Mouse (Mus musculus) neural tube, embryonic 11.5 days (tissue): ENCODE results near the gene Gcfc2. TPM values are rescaled to one million over a fixed set of nuclear protein-coding genes. Genes with fewer than 3 reads are reported as not detected.

ENCODE experiments used
- ATAC-seq: fragments of 200-750 bp; cut with Nextera tagmentation; 2 replicates; pipeline ENCODE4 v1.8.0; 2017; ENCODE audit warnings: moderate number of reproducible peaks, mild to moderate bottlenecking, moderate TSS enrichment, moderate library complexity; ENCODE audit not compliant: insufficient read depth, low FRiP score, low TSS enrichment
- DNase-seq: peaks from one replicate; pipeline ENCODE4 v3.0.0-alpha.2; 2015; ENCODE audit warnings: low spot score
- H3K27ac ChIP-seq: fragments of 300-500 bp; sonication (generic); 2 replicates; pipeline ENCODE4 v1.5.1; 2014; ENCODE audit warnings: low read depth, mild to moderate bottlenecking, low read length
- H3K27me3 ChIP-seq: fragments of 300-500 bp; sonication (generic); 2 replicates; pipeline ENCODE4 v1.6.1; 2014; ENCODE audit warnings: mild to moderate bottlenecking, low read length, mixed read lengths; ENCODE audit not compliant: control insufficient read depth, insufficient read depth
- H3K36me3 ChIP-seq: fragments of 300-500 bp; sonication (generic); 2 replicates; pipeline ENCODE4 v1.6.1; 2014; ENCODE audit warnings: mild to moderate bottlenecking, low read length, moderate library complexity, mixed read lengths; ENCODE audit not compliant: control insufficient read depth, insufficient read depth
- H3K4me1 ChIP-seq: fragments of 300-500 bp; sonication (generic); 2 replicates; pipeline ENCODE4 v1.6.1; 2014; ENCODE audit warnings: low read length, mixed read lengths; ENCODE audit not compliant: control insufficient read depth, insufficient read depth
- H3K4me2 ChIP-seq: fragments of 300-500 bp; sonication (generic); 2 replicates; pipeline ENCODE4 v1.6.1; 2014; ENCODE audit warnings: low read depth, mild to moderate bottlenecking, moderate library complexity
- H3K4me3 ChIP-seq: fragments of 300-500 bp; sonication (generic); 2 replicates; pipeline ENCODE4 v1.5.1; 2014; ENCODE audit warnings: low read depth, low read length
- H3K9ac ChIP-seq: fragments of 300-500 bp; sonication (generic); 2 replicates; pipeline ENCODE4 v1.6.1; 2014; ENCODE audit warnings: mild to moderate bottlenecking, low read length
- H3K9me3 ChIP-seq: fragments of 300-500 bp; sonication (generic); 2 replicates; pipeline ENCODE4 v1.6.1; 2016; ENCODE audit warnings: low read length; ENCODE audit not compliant: control insufficient read depth
- WGBS: fragments of 180-500 bp; shearing (Covaris S2); extraction: QIAGEN DNeasy Blood & Tissue Kit; methylation state at CpG from one replicate; pipeline ENCODE4 v1.1.7; 2014; 5-methylcytosine and 5-hydroxymethylcytosine counted together
- polyA plus RNA-seq: library from polyadenylated mRNA; unstranded; fragments of >200 nt; fragmentation: Nextera tagmentation; extraction: Ambion mirVana; gene quantifications from 2 replicates; pipeline ENCODE4 v1.2.1, GENCODE M21; 2014

Gene Gcfc2
- polyA plus RNA-seq, 1 experiment from 2014 or later: 14.5 TPM

- Histone ChIP-seq H3K4me1 (no peaks in the 10 kb centered on the region), H3K9ac (no peak overlapping the region), H3K36me3 (peaks cover 5% of the 10 kb centered on the region), H3K9me3 (no peaks in the 10 kb centered on the region), H3K4me2 (no peak overlapping the region), H3K27ac (no peak overlapping the region), H3K4me3 (no peak overlapping the region), H3K27me3 (no peaks in the 10 kb centered on the region)
- DNase-seq (no peak), ATAC-seq (no peak)
- WGBS: 96% methylated on average over 5 of the region's 5 CpGs
These were observed 18.2 kb downstream of the Gcfc2 start for GRCm38 (mm10) chr6:81941718-81942117.

GRCm38 (mm10) chr6:81943281-81943680 is 19.8 kb downstream of the Gcfc2 start:
- no peaks in the 10 kb centered on the region for H3K4me1 ChIP-seq
- H3K27ac ChIP-seq: no peak overlapping the region
- no peak overlapping the region for H3K4me3 ChIP-seq
- no peaks in the 10 kb centered on the region for H3K9me3 ChIP-seq
- DNase-seq: no peak
- peaks cover 5% of the 10 kb centered on the region for H3K36me3 ChIP-seq
- H3K9ac ChIP-seq: no peak overlapping the region
- ATAC-seq: no peak
- WGBS: 97% methylated on average over 2 of the region's 2 CpGs
- H3K27me3 ChIP-seq: no peaks in the 10 kb centered on the region
- H3K4me2 ChIP-seq: no peak overlapping the region

- no peak for DNase-seq
- Histone ChIP-seq H3K36me3 (peaks cover 8% of the 10 kb centered on the region), H3K4me3 (no peak overlapping the region), H3K9ac (no peak overlapping the region), H3K4me1 (no peaks in the 10 kb centered on the region), H3K27me3 (no peaks in the 10 kb centered on the region), H3K27ac (no peak overlapping the region), H3K4me2 (no peak overlapping the region), H3K9me3 (no peaks in the 10 kb centered on the region)
- 97% methylated on average over 3 of the region's 3 CpGs for WGBS
- ATAC-seq: no peak
These were observed 21.0 kb downstream of the Gcfc2 start for GRCm38 (mm10) chr6:81944432-81944831.

GRCm38 (mm10) chr6:81946906-81947305 is 23.4 kb downstream of the Gcfc2 start:
- H3K4me2 ChIP-seq: no peak overlapping the region
- no peak overlapping the region for H3K4me3 ChIP-seq
- H3K36me3 ChIP-seq: peaks cover 13% of the 10 kb centered on the region
- no peaks in the 10 kb centered on the region for H3K27me3 ChIP-seq
- WGBS: 92% methylated on average over 6 of the region's 6 CpGs
- H3K9ac ChIP-seq: no peak overlapping the region
- DNase-seq (no peak), ATAC-seq (no peak)
- no peaks in the 10 kb centered on the region for H3K4me1 ChIP-seq
- no peak overlapping the region for H3K27ac ChIP-seq
- no peaks in the 10 kb centered on the region for H3K9me3 ChIP-seq

- no peaks in the 10 kb centered on the region for H3K9me3 ChIP-seq
- ATAC-seq: no peak
- WGBS: 84% methylated on average over 5 of the region's 5 CpGs
These were observed 31.7 kb downstream of the Gcfc2 start for GRCm38 (mm10) chr6:81955133-81955532.

GRCm38 (mm10) chr6:81956399-81956798 is 32.9 kb downstream of the Gcfc2 start:
- Histone ChIP-seq H3K4me3 (no peak overlapping the region), H3K9me3 (no peaks in the 10 kb centered on the region), H3K27ac (no peak overlapping the region), H3K4me1 (no peaks in the 10 kb centered on the region), H3K27me3 (no peaks in the 10 kb centered on the region), H3K4me2 (no peak overlapping the region), H3K9ac (no peak overlapping the region), H3K36me3 (peaks cover 27% of the 10 kb centered on the region)
- ATAC-seq: no peak
- 92% methylated on average over 4 of the region's 4 CpGs for WGBS
- DNase-seq: no peak

More at GRCm38 (mm10) chr6:81955133-81955532, 31.7 kb downstream of the Gcfc2 start:
- Histone ChIP-seq H3K4me1 (no peaks in the 10 kb centered on the region), H3K27me3 (no peaks in the 10 kb centered on the region), H3K4me2 (no peak overlapping the region), H3K9ac (no peak overlapping the region), H3K36me3 (peaks cover 28% of the 10 kb centered on the region), H3K4me3 (no peak overlapping the region), H3K27ac (no peak overlapping the region)
- DNase-seq: no peak

- ATAC-seq (no peak), DNase-seq (no peak)
- WGBS: 94% methylated on average over 11 of the region's 11 CpGs
- Histone ChIP-seq H3K9me3 (no peaks in the 10 kb centered on the region), H3K27ac (no peak overlapping the region), H3K36me3 (peaks cover 20% of the 10 kb centered on the region), H3K4me1 (no peaks in the 10 kb centered on the region), H3K27me3 (no peaks in the 10 kb centered on the region), H3K4me3 (no peak overlapping the region), H3K4me2 (no peak overlapping the region), H3K9ac (no peak overlapping the region)
These were observed 34.5 kb downstream of the Gcfc2 start for GRCm38 (mm10) chr6:81957992-81958391.

- peaks cover 20% of the 10 kb centered on the region for H3K36me3 ChIP-seq
- no peaks in the 10 kb centered on the region for H3K9me3 ChIP-seq
- no peaks in the 10 kb centered on the region for H3K27me3 ChIP-seq
- H3K4me1 ChIP-seq: peaks cover 4% of the 10 kb centered on the region
- H3K4me3 ChIP-seq: no peak overlapping the region
- no peak overlapping the region for H3K4me2 ChIP-seq
- 94% methylated on average over 8 of the region's 8 CpGs for WGBS
- DNase-seq (no peak), ATAC-seq (0 out of 2 replicates have a peak, but pooled peaks have one; percentile 5)
- H3K27ac ChIP-seq: no peak overlapping the region
- no peak overlapping the region for H3K9ac ChIP-seq
These were observed 36.4 kb downstream of the Gcfc2 start for GRCm38 (mm10) chr6:81959866-81960265.

GRCm38 (mm10) chr6:81960284-81960683 is 36.8 kb downstream of the Gcfc2 start:
- peak; percentile 24; the same call in 1 of the 2 replicates for ATAC-seq
- Histone ChIP-seq H3K4me2 (no peak overlapping the region), H3K27me3 (no peaks in the 10 kb centered on the region), H3K9me3 (no peaks in the 10 kb centered on the region), H3K27ac (no peak overlapping the region), H3K4me3 (no peak overlapping the region), H3K9ac (no peak overlapping the region), H3K36me3 (peaks cover 18% of the 10 kb centered on the region), H3K4me1 (peaks cover 7% of the 10 kb centered on the region)
- 83% methylated on average over 1 of the region's 1 CpGs for WGBS
- DNase-seq: no peak
